ENCODE assay signal across 8 mouse cellular contexts in genomic region chr5:28316151-28316721, GRCm38 (mm10). TPM values are rescaled to one million over a fixed set of nuclear protein-coding genes. Genes with fewer than 3 reads are reported as not detected.
DNase-seq lines count a peak whose midpoint lies in the region; ATAC-seq and TF ChIP-seq lines count a peak whose summit lies in the region.

No protein-coding gene starts in this region.

- no peaks in the 10 kb centered on the region for H3K27me3 ChIP-seq in liver, adult 2 months (ENCODE audit: control insufficient read depth, insufficient read depth, low read length)
- no peaks in the 10 kb centered on the region for H3K27me3 ChIP-seq in embryonic facial prominence, embryonic 11.5 days (ENCODE audit: control insufficient read depth, insufficient read depth, low read length)
- H3K27me3 ChIP-seq in intestine, embryonic 15.5 days (replicated peaks): no peaks in the 10 kb centered on the region
- H3K27me3 ChIP-seq in midbrain, postnatal 0 days (ENCODE audit: insufficient read depth, low read length): no peaks in the 10 kb centered on the region

- no peak for TF ChIP-seq POLR2A in liver, adult 2 months (IDR thresholded peaks at IDR 0.05; ENCODE audit: extremely low read depth, insufficient read depth, low read length)

- H3K9me3 ChIP-seq in embryonic facial prominence, embryonic 11.5 days (replicated peaks; ENCODE audit: control insufficient read depth, low read length): no peaks in the 10 kb centered on the region
- no peaks in the 10 kb centered on the region for H3K9me3 ChIP-seq in intestine, embryonic 15.5 days
- no peaks in the 10 kb centered on the region for H3K9me3 ChIP-seq in midbrain, postnatal 0 days (ENCODE audit: low read length)

- peaks cover 14% of the 10 kb centered on the region for H3K4me1 ChIP-seq in liver, adult 2 months (ENCODE audit: control insufficient read depth, insufficient read depth, low read length)
- no peaks in the 10 kb centered on the region for H3K4me1 ChIP-seq in embryonic facial prominence, embryonic 11.5 days (ENCODE audit: control insufficient read depth, insufficient read depth, low read length)
- H3K4me1 ChIP-seq in intestine, embryonic 15.5 days (replicated peaks): peaks cover 11% of the 10 kb centered on the region
- H3K4me1 ChIP-seq in midbrain, postnatal 0 days (ENCODE audit: insufficient read depth, low read length): peaks cover 21% of the 10 kb centered on the region; the same call in 1 of the 2 replicates

- H3K27ac ChIP-seq in liver, adult 2 months (replicated peaks; ENCODE audit: insufficient read depth, low read depth, low read length): peak overlapping the region; percentile 79
- H3K27ac ChIP-seq in embryonic facial prominence, embryonic 11.5 days (replicated peaks; ENCODE audit: low read depth, low read length): peak overlapping the region; percentile 97
- H3K27ac ChIP-seq in intestine, embryonic 15.5 days: peak overlapping the region; percentile 100
- peak overlapping the region; percentile 100 for H3K27ac ChIP-seq in midbrain, postnatal 0 days (ENCODE audit: low read depth, low read length)

- under 1% methylated on average over 14 of the region's 14 CpGs for WGBS in liver, adult 2 months
- WGBS in embryonic facial prominence, embryonic 11.5 days: 1% methylated on average over 14 of the region's 14 CpGs
- 1% methylated on average over 14 of the region's 14 CpGs for WGBS in intestine, embryonic 15.5 days
- under 1% methylated on average over 14 of the region's 14 CpGs for WGBS in midbrain, postnatal 0 days

- peak overlapping the region; percentile 31 for H3K4me2 ChIP-seq in embryonic facial prominence, embryonic 11.5 days (ENCODE audit: low read depth, low read length)
- peak overlapping the region; percentile 69 for H3K4me2 ChIP-seq in intestine, embryonic 15.5 days (replicated peaks)
- peak overlapping the region; percentile 57 for H3K4me2 ChIP-seq in midbrain, postnatal 0 days (ENCODE audit: low read depth, low read length, poor library complexity, severe bottlenecking)

- DNase-seq in liver, adult 2 months (ENCODE audit: extremely low read depth, low read depth, low spot score): no peak
- DNase-seq in liver: no peak
- DNase-seq in embryonic facial prominence, embryonic 11.5 days (ENCODE audit: low spot score): no peak
- DNase-seq in midbrain, postnatal 0 days (ENCODE audit: low spot score): peak; percentile 27
- no peak for DNase-seq in embryo, embryonic 10.5 days (ENCODE audit: low spot score)
- DNase-seq in cerebellum, adult 18-20 months: no peak

- H3K36me3 ChIP-seq in liver, adult 2 months (ENCODE audit: control insufficient read depth, insufficient read depth, low read length): peaks cover 1% of the 10 kb centered on the region; the same call in 1 of the 2 replicates
- no peaks in the 10 kb centered on the region for H3K36me3 ChIP-seq in embryonic facial prominence, embryonic 11.5 days (replicated peaks; ENCODE audit: control insufficient read depth, insufficient read depth, low read depth, low read length)
- no peaks in the 10 kb centered on the region for H3K36me3 ChIP-seq in intestine, embryonic 15.5 days
- H3K36me3 ChIP-seq in midbrain, postnatal 0 days (ENCODE audit: insufficient read depth, low read length): no peaks in the 10 kb centered on the region

- no peak for ATAC-seq in embryonic facial prominence, embryonic 11.5 days (replicated peaks; ENCODE audit: insufficient number of reproducible peaks, low FRiP score, low TSS enrichment, low read depth)
- ATAC-seq in intestine, embryonic 15.5 days: peak; percentile 70
- ATAC-seq in midbrain, postnatal 0 days (ENCODE audit: low FRiP score): peak; percentile 56; the same call in 1 of the 2 replicates
- ATAC-seq in megakaryocyte-erythroid progenitor cell, adult 5-6 weeks (replicated peaks; ENCODE audit: low FRiP score, low TSS enrichment, poor library complexity, severe bottlenecking): no peak

- H3K4me3 ChIP-seq in liver, adult 2 months (ENCODE audit: insufficient read depth, low read depth, low read length): peak overlapping the region; percentile 65
- peak overlapping the region; percentile 99 for H3K4me3 ChIP-seq in embryonic facial prominence, embryonic 11.5 days (ENCODE audit: low read depth, low read length)
- H3K4me3 ChIP-seq in intestine, embryonic 15.5 days (replicated peaks): peak overlapping the region; percentile 97
- peak overlapping the region; percentile 99 for H3K4me3 ChIP-seq in midbrain, postnatal 0 days (ENCODE audit: low read depth, low read length)

- TF ChIP-seq CTCF in liver, adult 2 months (IDR thresholded peaks at IDR 0.05; ENCODE audit: low read depth, low read length): no peak
- TF ChIP-seq CTCF in midbrain, postnatal 0 days (IDR thresholded peaks at IDR 0.05): no peak

- H3K9ac ChIP-seq in liver, adult 2 months (ENCODE audit: low read depth, low read length): peak overlapping the region; percentile 83
- H3K9ac ChIP-seq in embryonic facial prominence, embryonic 11.5 days (replicated peaks; ENCODE audit: low read length): peak overlapping the region; percentile 100
- H3K9ac ChIP-seq in intestine, embryonic 15.5 days: peak overlapping the region; percentile 100
- H3K9ac ChIP-seq in midbrain, postnatal 0 days (replicated peaks; ENCODE audit: low read length, poor library complexity, severe bottlenecking): peak overlapping the region; percentile 100

- H3K79me2 ChIP-seq in liver, adult 2 months (ENCODE audit: control insufficient read depth, insufficient read depth, low read length): peaks cover 11% of the 10 kb centered on the region

RNA-seq across cellular contexts. Expression of gene Rbm33, which starts 0.7 kb away (rescaled TPM):
- total RNA-seq in liver, adult 2 months (2014; rRNA removed): 17.1 and 22.6 TPM in 2 replicates
- polyA plus RNA-seq in liver, adult 2 months (2012; rRNA removed): 13.3 and 16.1 TPM in 2 replicates
- polyA plus RNA-seq in embryonic facial prominence, embryonic 11.5 days (2014; fragmentation: Nextera tagmentation; extraction: Ambion mirVana): 15.3 and 17.6 TPM in 2 replicates
- 9.9 and 10.0 TPM in 2 replicates for polyA plus RNA-seq in intestine, embryonic 15.5 days (2015; fragmentation: Nextera tagmentation; extraction: Ambion mirVana)
- 31.6 and 36.1 TPM in 2 replicates for total RNA-seq in midbrain, postnatal 0 days (2014; rRNA removed)
- 10.3 and 13.8 TPM in 2 replicates for polyA plus RNA-seq in midbrain, postnatal 0 days (2015; fragmentation: Nextera tagmentation; extraction: Ambion mirVana)
- total RNA-seq in megakaryocyte-erythroid progenitor cell, adult 5-6 weeks (2014; fragmentation: Nextera tagmentation): 60.5 and 63.1 TPM in 2 replicates
- total RNA-seq in megakaryocyte-erythroid progenitor cell, adult 5-6 weeks (2017): 36.8 and 60.4 TPM in 2 replicates

Comparison
In these comparisons a context has a peak if more than half of its experiments do, and no peak if none do; other contexts are left out.
1. ATAC-seq: peak in intestine, embryonic 15.5 days (single experiment) and midbrain, postnatal 0 days (single experiment); none in embryonic facial prominence, embryonic 11.5 days (single experiment) and megakaryocyte-erythroid progenitor cell, adult 5-6 weeks (single experiment).
2. Peak in every context shown above with its lines, with median percentiles within 50 percentile points of each other: H3K27ac ChIP-seq, H3K4me3 ChIP-seq, H3K9ac ChIP-seq and H3K4me2 ChIP-seq.